Mouse (Mus musculus) heart, postnatal 10 days (tissue): ENCODE results near the gene Ampd1. TPM values are rescaled to one million over a fixed set of nuclear protein-coding genes. Genes with fewer than 3 reads are reported as not detected.

Experiments used
- DNase-seq, 2 experiments: peaks; one replicate each; pipeline ENCODE4 v3.0.0; 2021
- intact Hi-C: fragments of 180-260 bp; cut with DNase I; formaldehyde crosslinking; loops from one replicate; pipeline ENCODE4 v1.15.1; 2025
- total RNA-seq, 2 experiments: library from RNA; stranded (reverse); gene quantifications; 2 replicates each; pipeline ENCODE4 v1.2.3; 2021

The Ampd1 gene
- not detected for total RNA-seq

DNA sequence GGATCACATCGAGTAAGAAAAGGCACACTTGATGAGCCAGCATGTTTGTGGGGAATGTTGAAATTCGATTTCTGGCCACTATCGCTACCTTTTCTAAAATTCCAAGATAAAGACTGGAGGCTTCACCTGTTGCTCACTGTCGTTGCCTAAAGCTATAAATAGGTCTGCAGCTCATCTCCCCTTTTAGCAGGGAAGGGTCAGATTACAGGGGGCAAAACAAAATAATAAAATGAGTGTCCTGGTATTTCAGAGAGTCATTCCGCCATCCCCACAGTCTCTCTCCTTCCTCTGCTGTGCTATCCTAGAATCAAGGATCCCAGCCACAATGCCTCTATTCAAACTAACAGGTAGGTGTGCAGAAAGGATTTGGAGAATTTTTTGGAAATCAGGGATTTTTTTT lies at the start of gene Ampd1:
Gene Ampd1 (plus strand): TSS at position 244 of the 400 bp plus-strand sequence.
- no peak for DNase-seq
- intact Hi-C loops = no loop called here

DNA sequence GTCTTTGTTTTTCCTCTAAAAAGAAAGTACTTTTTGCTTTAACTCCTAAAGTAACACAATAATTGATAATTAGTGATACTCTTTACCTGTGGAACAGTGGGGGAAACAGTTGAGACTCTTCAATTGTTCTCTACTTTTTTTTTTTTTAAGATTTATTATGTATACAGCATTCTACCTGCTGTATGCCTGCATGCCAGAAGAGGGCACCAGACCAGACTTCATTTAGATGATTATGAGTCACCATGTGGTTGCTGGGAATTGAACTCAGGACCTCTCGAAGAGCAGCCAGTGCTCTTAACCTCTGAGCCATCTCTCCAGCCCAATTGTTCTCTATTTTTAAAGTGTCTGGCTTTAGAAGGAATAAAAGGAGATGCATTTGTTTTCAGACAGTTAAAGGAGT lies 47.6 kb upstream of the Ampd1 start:
- intact Hi-C loops = no loop called here
- no peak for DNase-seq

DNA sequence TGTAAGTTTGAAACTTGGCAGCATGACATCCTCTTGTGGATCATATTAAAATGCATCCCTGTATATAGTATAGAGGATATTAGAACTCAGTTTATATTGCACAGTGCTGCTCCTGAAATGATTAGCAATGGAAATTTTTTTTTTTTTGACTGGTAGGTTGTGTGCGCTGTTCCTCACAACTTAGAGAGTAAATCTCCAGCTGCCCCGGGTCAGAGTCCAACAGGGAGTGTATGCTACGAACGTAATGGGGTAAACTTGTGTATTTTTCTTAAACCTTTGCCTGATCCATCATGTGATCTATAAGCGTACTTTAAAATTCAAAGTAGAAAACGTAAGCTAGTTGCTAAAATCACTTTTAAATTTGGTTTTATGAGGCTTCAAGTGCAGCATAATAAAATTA lies 33.5 kb upstream of the Ampd1 start:
- no peak for DNase-seq
- intact Hi-C loops = no loop called here

DNA sequence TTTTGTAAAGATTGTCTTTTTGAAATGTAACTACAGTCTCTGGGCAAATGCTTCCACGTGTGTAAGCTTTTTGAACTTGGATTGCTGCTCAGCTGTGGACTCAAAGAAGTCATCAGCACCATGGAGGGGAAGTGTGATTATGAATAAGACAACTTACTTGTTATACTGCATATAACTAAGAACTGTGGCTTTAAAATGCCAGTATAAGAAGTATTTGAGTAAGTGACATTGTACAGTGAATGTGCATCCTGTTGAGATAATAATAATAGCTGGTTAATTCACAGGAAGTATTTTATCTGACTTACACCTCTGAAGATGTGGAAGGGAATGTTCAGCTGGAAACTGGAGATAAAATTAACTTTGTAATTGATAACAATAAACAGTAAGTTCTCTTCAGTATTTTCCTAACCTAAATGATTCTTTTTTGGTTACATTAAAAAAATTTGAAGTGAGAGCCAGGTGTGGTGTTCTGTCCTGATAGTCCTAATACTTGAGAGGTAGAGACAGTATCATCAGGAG lies 32.9 kb upstream of the Ampd1 start:
- intact Hi-C loops = no loop called here
- no peak for DNase-seq

DNA sequence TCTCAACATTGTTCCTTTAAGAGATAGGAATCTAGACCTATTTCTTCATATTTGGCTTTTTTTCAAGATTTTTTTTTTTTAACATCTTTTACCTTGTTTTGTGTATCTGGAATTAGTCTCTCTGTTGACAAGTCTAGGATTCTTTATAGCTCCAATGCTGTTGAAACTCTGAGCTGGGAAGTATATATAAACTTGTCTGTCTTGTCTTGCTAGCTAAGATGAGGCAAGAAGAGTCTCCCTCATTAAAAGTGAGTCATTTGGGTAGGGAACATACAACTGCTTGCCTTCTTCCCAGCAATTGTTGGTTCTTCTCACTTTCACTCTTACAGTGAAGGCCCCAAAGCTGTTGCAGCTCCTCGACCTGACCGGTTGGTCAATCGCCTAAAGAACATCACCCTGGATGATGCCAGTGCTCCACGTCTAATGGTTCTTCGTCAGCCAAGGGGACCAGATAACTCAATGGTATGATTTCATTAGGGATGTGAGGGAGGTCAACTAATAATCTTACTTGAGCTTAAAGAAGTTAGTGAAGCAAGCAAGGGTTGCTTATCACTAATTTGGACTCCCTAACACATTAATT lies 17.7 kb upstream of the Ampd1 start:
- intact Hi-C loops = loop anchor here (5.0 kb wide), 1 partner anchor 34 kb away; the partner anchor contains the start of gene Csde1
- no peak for DNase-seq

DNA sequence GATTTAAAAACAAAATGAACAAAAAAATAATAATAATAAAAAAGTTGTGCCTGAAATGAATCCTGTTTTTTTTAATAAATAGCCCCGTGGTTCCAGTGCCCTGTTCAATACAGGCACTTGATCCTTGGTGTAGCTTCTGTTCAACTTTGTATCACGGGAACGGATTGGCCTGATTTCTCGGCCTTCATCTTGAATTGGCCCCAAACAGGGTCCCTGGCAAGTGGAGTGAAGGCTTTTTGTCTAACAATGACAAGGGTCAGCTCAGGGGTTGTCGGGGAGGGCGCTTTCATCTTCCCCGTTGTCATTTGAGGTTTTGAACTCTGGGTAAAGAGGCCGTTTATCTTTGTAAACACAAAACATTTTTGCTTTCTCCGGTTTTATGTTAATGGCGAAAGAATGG lies 16.1 kb upstream of the Ampd1 start:
- intact Hi-C loops = loop anchor here (2.0 to 5.0 kb wide), 2 partner anchors 35 to 113 kb away; partner anchors contain the start of genes Bcas2 and Csde1
- no peak for DNase-seq

DNA sequence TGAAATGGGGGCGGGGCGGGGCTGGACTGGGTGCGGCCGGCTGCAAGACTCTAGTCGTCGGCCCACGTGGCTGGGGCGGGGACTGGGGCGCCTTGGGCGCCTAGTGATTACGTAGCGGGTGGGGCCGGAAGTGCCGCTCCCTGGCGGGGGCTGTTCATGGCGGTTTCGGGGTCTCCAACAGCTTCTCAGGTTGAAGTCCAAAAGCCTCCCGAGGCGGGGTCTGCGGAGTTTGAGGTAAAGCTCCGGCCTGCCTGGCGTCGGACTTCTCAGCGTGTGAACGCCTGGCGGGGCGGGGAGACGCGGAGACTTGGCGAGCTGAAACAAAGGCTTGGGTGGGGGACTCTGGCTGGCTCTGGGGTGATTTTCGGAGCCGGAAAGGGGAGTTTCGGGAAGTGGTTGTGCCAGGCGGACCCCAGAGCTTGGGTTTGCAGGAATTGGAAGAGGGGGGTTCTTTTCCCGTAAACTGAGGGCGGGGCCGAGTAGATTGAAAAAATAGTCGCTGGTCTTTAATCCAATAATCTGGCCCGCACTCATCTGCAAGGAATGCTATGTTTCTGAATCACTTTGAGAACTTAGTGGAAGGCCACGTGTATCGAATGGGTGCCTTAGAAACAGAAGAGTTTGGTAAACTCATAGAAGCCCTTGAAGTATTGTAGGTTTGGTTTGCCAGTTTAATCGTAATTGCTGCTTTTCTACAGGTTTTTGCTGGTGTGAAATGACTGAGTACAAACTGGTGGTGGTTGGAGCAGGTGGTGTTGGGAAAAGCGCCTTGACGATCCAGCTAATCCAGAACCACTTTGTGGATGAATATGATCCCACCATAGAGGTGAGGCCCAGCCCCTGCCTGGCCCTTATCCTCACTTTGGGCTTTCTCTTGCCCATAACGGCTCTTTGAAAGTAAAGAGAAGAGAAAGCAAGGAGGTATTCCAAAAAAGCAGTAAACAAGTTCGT lies 15.3 kb upstream of the Ampd1 start, which contains the start of gene Nras:
Gene Nras (plus strand): TSS at position 79 of the 951 bp plus-strand sequence.
- peak; percentile 96 to 97 for DNase-seq
- intact Hi-C loops = loop anchor here (2.0 to 5.0 kb wide), 2 partner anchors 36 to 112 kb away; partner anchors contain the start of genes Bcas2 and Csde1

DNA sequence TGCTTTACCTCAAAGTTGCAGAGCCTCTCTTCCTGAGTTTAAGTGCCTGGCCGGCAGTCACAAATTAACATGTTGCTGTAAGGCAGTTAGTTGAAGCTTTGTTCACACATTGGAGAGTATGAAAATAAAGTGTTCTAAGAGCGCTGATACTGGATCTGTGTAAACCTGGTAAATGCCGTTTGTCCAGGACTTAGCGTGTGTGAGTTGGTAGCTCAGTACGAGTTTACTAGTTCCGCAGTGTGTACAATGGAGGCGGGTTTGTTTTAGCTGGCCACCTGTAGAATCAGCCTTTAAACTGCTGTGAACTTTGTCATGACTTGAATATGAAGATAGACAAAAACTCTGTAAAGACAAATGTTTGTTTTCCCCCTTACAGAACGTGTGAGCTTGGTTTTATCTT lies 6.9 kb upstream of the Ampd1 start:
- intact Hi-C loops = no loop called here
- DNase-seq = no peak

DNA sequence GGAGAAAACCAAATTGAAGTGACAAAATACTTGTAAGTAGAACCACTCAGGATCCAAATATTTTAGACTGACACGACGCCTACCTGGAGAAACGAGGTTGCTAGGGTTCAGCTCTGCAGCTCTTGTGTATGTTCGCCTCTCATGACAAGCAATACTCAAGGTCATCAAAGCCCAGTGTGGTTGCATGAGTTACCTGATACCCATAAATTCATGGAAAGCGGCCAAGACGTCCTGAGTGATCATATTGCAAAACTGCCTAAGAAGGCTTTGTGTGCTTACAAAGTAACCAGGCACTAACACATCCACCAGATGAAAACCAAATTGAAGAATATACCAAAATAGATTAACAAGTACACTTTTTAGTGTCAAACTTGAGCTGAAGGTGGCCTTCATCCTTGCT lies 4.8 kb upstream of the Ampd1 start:
- no peak for DNase-seq
- intact Hi-C loops = no loop called here

DNA sequence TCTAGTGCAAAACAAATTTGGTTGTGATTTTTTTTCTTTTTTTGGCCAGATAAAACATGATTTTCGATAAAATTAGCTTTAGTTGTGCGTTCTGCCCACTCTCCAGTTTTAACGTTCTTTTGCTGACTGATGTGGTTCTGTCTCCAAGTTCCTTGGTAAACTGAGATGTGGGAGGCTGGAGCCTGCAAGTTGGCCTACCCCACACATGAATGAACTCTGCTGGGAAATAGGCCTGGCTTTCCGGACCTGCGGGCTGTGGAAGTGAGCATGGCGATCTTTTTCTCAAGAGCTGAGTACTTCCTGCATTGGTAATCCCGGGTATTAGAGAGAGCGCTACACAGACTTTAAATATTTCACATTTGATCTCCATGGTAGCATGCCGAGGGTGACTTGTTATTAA lies 2.1 kb downstream of the Ampd1 start:
- DNase-seq = no peak
- intact Hi-C loops = no loop called here

DNA sequence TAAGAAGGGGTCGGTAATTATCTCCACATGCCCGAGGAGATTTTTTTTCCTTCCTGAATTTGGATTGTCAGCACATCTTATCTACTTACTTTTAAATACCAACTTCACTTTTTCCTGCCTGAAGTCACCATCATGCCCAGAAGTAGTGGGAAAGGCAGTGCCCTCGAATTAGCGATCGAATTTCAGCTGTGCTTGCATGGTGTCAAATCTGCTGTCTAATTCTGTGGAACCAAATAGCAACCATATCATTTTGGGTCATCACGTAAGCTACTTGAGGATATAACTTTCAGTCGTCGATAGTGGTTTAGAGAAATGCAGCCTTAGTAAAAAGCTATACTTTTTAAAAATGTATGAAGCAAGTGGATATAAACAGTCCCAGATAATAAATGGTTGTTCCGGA lies 2.7 kb downstream of the Ampd1 start:
- intact Hi-C loops = no loop called here
- no peak for DNase-seq

DNA sequence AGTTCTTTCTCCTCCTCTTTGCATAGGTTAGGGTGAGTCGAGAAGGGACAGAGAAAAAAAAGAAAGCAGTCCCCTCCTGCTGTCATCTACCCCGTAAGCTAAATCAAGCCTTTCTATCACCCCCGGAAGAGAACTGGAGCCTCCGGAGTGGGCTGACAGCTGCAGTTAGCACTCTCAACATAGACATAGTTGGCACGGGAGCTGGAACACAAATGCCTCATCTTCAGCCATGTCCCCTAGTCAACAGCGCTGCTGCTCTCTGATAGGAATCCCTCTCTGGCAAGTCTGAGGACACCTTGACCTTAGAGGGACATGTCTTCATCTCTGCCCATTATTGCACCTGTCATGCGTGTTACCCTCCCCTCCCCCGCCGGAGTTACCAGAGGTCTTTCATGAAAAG lies 5.5 kb downstream of the Ampd1 start:
- intact Hi-C loops = no loop called here
- DNase-seq = no peak

DNA sequence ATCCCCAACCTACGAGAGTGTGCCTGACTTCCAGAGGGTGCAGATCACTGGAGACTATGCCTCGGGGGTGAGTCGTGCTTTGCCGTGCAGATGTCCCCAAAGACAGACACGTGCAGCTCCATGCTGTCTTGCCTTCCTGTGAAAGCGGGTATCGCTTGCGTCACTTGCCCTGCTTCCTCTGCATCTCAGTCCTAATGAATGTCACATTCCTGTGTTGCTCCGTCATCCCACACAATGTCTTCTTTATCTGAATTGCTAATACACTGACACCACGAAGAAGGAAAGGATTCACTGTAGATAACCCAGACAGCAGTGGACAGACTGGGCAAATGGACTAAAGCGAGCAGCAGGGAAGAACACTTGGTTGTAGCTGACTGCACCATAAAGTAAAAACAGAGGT lies 7.2 kb downstream of the Ampd1 start:
- DNase-seq = no peak
- intact Hi-C loops = no loop called here

DNA sequence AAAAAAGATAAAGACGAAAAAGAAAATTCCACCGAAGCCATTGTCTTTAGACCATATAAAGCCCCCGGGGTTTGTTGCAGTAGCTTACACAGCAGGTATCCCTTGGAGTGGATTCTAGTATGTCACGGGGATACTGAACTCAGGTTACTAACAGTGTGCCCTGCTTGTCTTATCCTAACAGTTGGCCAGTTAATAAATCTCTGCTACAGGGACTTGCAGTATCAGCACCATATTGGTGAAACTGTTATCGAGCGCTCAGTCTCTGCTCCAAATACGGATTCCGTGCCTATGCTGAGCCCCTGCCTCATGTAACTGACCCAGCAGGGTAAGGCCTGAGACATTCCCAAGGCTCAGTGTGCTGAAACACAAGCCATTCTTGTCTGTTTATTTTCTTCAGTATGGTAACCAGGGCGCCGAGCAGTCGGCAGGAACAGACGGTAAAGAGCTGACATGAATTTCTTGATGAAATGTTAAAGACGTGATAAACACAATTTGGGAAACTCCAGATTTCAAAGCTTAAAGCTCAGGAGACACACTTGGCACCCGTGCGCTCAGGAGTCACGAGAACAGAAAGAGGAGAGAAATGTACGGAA lies 8.1 kb downstream of the Ampd1 start:
- intact Hi-C loops = no loop called here
- DNase-seq = no peak

DNA sequence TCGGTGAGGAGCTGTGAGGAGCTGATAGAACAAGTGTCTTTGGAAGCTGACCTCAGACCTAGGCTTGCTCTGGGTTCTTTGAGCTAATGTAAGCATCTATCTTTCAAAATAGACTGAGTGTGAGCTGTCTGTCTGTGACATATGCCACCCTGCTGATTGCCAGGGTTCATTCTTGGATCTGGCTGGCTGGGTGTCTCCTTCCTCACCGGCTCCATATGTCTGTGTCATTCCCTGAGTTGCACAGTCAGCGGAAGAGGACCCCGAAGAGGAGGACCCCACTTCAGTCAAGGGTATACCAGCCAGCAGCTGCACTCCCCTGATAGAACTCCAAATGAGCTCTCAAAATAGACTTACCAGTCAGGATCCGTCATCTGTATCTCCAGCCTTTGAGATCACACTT lies 8.9 kb downstream of the Ampd1 start:
- intact Hi-C loops = no loop called here
- no peak for DNase-seq

DNA sequence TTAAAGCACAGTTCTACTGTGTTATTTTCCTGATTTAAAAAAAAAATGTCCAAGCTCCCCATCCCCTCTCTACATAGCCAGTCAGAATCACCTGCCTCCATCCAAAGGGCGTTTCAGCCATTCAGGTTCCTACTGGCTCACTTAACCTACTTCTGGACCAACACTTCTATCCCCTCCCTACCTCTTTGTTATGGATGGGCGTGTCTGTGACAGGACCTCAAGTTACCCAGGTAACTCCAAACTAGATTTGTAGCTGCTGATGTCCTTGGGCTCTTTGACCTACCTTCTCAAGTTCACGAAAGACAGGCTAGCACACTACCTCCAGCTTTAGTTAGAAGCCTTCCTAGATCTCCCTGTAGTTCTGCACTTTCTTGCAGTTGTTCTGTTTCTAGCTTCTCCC lies 12.2 kb downstream of the Ampd1 start:
- intact Hi-C loops = no loop called here
- no peak for DNase-seq

DNA sequence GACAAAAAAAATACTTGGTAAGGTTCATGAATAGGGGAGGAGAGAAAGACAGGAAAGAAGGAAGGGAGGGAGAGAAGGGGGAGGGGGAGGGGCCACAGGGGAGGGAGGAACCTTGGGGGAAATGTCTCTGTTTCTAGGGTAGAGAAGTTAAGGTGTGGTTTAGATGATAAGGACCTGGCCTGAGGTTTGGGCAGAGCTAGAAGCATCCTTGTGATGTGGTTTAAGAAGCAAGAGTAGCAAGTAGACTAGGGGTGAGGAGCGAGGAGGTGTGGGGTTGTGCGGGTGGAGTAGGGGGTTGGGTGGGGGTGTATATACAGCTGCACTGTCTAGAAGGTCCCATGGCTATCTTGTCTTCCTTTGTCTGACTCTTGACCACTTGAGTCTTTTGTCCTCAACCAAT lies 17.9 kb downstream of the Ampd1 start:
- intact Hi-C loops = no loop called here
- DNase-seq = no peak

DNA sequence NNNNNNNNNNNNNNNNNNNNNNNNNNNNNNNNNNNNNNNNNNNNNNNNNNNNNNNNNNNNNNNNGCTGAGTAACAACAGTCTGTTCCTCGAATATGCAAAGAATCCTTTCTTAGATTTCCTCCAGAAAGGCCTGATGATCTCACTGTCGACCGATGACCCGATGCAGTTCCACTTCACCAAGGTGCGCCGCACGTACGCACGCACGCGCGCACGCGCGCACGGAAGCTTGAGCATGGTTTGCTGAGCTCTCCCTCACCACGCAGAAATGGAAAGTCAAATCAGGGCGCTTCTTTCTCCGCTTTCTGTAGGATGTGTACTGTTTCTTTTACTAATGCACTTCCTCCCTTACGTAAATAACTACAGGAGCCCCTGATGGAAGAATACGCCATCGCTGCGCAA lies 24.8 kb downstream of the Ampd1 start:
- DNase-seq = no peak
- intact Hi-C loops = no loop called here

DNA sequence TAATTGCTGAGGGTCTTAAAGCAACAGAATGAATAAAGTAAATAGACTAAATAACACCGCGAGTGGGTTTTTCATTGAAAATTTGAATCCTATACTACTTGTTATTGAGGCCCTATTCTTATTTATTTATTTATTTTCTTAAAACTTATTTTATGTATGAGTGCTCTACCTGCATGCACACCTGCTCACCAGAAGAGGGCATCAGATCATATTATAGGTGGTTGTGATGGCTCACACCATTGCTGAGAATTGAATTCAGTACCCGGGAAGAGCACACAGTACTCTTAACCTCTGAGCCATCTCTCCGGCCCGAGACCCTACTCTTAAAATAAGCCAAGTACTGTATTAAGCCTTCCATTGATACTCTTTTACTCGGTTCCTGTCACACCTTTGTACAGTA lies 25.9 kb downstream of the Ampd1 start:
- intact Hi-C loops = loop anchor here (5.0 kb wide), 1 partner anchor 48 kb away; no protein-coding TSS in a partner anchor
- no peak for DNase-seq

DNA sequence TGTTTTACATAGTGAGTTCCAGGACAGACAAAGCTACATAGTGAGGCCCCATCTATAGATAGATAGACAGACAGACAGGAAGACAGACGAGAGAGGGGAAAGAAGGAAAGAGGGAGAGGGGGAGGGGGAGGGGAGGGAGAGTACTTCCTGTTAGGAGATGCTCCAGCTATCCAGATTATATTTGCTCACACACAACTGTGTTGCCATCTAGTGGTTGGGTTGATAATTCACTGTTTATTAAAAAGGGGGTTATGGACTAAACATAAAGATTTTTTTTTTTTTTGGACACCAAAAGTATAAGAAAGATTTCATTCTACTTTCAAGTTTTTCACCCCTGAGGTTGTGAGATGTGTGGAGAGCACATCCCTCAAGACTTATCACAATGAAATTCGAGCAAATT lies 26.9 kb downstream of the Ampd1 start:
- intact Hi-C loops = loop anchor here (5.0 kb wide), 1 partner anchor 47 kb away; no protein-coding TSS in a partner anchor
- DNase-seq = no peak

DNA sequence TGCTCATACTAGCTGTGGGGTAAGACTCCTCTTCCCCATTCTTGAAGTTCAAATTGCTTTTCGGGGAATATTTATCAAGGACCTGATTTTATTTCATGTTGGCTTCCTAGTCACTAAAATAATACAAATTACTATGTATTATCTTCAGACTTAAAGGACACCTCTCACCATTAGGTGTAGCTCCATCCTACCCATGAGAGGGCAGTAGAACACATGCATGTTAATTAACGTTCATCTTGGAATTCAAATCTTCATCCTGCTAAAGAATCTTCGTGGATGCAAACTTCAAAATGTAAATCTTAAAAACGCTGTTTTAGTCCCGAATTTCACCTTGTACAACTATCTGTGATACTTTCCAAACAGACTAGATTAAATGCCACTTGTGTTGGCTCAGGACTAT lies 27.4 kb downstream of the Ampd1 start:
- intact Hi-C loops = loop anchor here (5.0 kb wide), 1 partner anchor 46 kb away; no protein-coding TSS in a partner anchor

More for the DNA sequence above, 27.4 kb downstream of the Ampd1 start:
- DNase-seq = no peak
